Mouse (Mus musculus): Measurements from ENCODE around the gene Sdccag8.
"Not testable (repeated sequence)": the region's sequence is repeated elsewhere in the genome, so short reads cannot be mapped to it uniquely, and the experiment has no call there.

Sdccag8 gene

GRCm38 (mm10) chr1:176827945-176828485, 13.6 kb downstream of the Sdccag8 start:
- no peak for DNase-seq (ENCODE audit: extremely low spot score, low spot score)

GRCm38 (mm10) chr1:176828666-176829065, 14.2 kb downstream of the Sdccag8 start:
- no peak for DNase-seq (ENCODE audit: extremely low spot score, low spot score)

- DNase-seq (ENCODE audit: extremely low spot score, low spot score), result no peak
Observed at GRCm38 (mm10) chr1:176832071-176832470, 17.6 kb downstream of the Sdccag8 start.

- no peak for DNase-seq (ENCODE audit: extremely low spot score, low spot score)
Observed at GRCm38 (mm10) chr1:176832607-176833006, 18.1 kb downstream of the Sdccag8 start.

GRCm38 (mm10) chr1:176833257-176833656, 18.8 kb downstream of the Sdccag8 start:
- no peak for DNase-seq (ENCODE audit: extremely low spot score, low spot score)

- DNase-seq (ENCODE audit: extremely low spot score, low spot score), result no peak
Observed at GRCm38 (mm10) chr1:176833948-176834347, 19.5 kb downstream of the Sdccag8 start.

- peak; percentile 19 for DNase-seq (ENCODE audit: extremely low spot score, low spot score)
Observed at GRCm38 (mm10) chr1:176834880-176835279, 20.4 kb downstream of the Sdccag8 start.

GRCm38 (mm10) chr1:176835501-176836294, 21.2 kb downstream of the Sdccag8 start:
- DNase-seq (ENCODE audit: extremely low spot score, low spot score), result peak; percentile 36

- DNase-seq (ENCODE audit: extremely low spot score, low spot score), result not testable (repeated sequence)
Observed at GRCm38 (mm10) chr1:176836562-176836961, 22.1 kb downstream of the Sdccag8 start.

GRCm38 (mm10) chr1:176845082-176845977, 30.9 kb downstream of the Sdccag8 start:
- no peak for DNase-seq (ENCODE audit: extremely low spot score, low spot score)

GRCm38 (mm10) chr1:176847118-176847859, 32.8 kb downstream of the Sdccag8 start:
- DNase-seq (ENCODE audit: extremely low spot score, low spot score), result no peak

GRCm38 (mm10) chr1:176848613-176849290, 34.3 kb downstream of the Sdccag8 start:
- DNase-seq (ENCODE audit: extremely low spot score, low spot score), result no peak

- DNase-seq (ENCODE audit: extremely low spot score, low spot score), result no peak
Observed at GRCm38 (mm10) chr1:176849377-176849776, 34.9 kb downstream of the Sdccag8 start.

- DNase-seq (ENCODE audit: extremely low spot score, low spot score), result no peak
Observed at GRCm38 (mm10) chr1:176851401-176851800, 36.9 kb downstream of the Sdccag8 start.

GRCm38 (mm10) chr1:176852813-176853590, 38.5 kb downstream of the Sdccag8 start:
- DNase-seq (ENCODE audit: extremely low spot score, low spot score), result no peak

- DNase-seq (ENCODE audit: extremely low spot score, low spot score), result peak; percentile 43
Observed at GRCm38 (mm10) chr1:176861981-176862644, 47.7 kb downstream of the Sdccag8 start.

- no peak for DNase-seq (ENCODE audit: extremely low spot score, low spot score)
Observed at GRCm38 (mm10) chr1:176870501-176870900, 56.0 kb downstream of the Sdccag8 start.

GRCm38 (mm10) chr1:176871975-176872374, 57.5 kb downstream of the Sdccag8 start:
- no peak for DNase-seq (ENCODE audit: extremely low spot score, low spot score)

- no peak for DNase-seq (ENCODE audit: extremely low spot score, low spot score)
Observed at GRCm38 (mm10) chr1:176873463-176873862, 59.0 kb downstream of the Sdccag8 start.

Data from neural tube, embryonic 10.5 days (tissue).